ENCODE assay signal across 8 mouse cellular contexts in genomic region chr4:68953131-68953551, GRCm38 (mm10). TPM values are rescaled to one million over a fixed set of nuclear protein-coding genes. Genes with fewer than 3 reads are reported as not detected.
DNase-seq lines count a peak whose midpoint lies in the region; ATAC-seq and TF ChIP-seq lines count a peak whose summit lies in the region.

No protein-coding gene starts in this region.

- no peaks in the 10 kb centered on the region for H3K4me1 ChIP-seq in liver, embryonic 12.5 days
- H3K4me1 ChIP-seq in liver, postnatal 0 days (ENCODE audit: insufficient read depth): no peaks in the 10 kb centered on the region
- H3K4me1 ChIP-seq in hindbrain, embryonic 13.5 days (replicated peaks): peaks cover 25% of the 10 kb centered on the region
- H3K4me1 ChIP-seq in midbrain, postnatal 0 days (ENCODE audit: insufficient read depth, low read length): no peaks in the 10 kb centered on the region

- no peak for DNase-seq in liver, postnatal 0 days
- peak; percentile 40 to 67 for DNase-seq in cerebellum, postnatal 36 days
- peak; percentile 47 for DNase-seq in midbrain, postnatal 0 days (ENCODE audit: low spot score)
- no peak for DNase-seq in spleen, postnatal 10 days (ENCODE audit: low spot score in 2 of 2)
- DNase-seq in left cerebral cortex, adult 11 months (ENCODE audit: low spot score): no peak

- peak overlapping the region; percentile 45; the same call in 1 of the 2 replicates for H3K4me3 ChIP-seq in liver, embryonic 12.5 days
- no peak overlapping the region for H3K4me3 ChIP-seq in liver, postnatal 0 days (ENCODE audit: low read depth, low read length)
- H3K4me3 ChIP-seq in hindbrain, embryonic 13.5 days: peak overlapping the region; percentile 76
- H3K4me3 ChIP-seq in midbrain, postnatal 0 days (ENCODE audit: low read depth, low read length): peak overlapping the region; percentile 73

- WGBS in liver, embryonic 12.5 days (ENCODE audit: insufficient replicate concordance): 11% methylated on average over 8 of the region's 8 CpGs
- 17% methylated on average over 8 of the region's 8 CpGs for WGBS in liver, postnatal 0 days (ENCODE audit: insufficient replicate concordance)
- 10% methylated on average over 8 of the region's 8 CpGs for WGBS in hindbrain, embryonic 13.5 days
- WGBS in midbrain, postnatal 0 days: 5% methylated on average over 8 of the region's 8 CpGs

- no peak overlapping the region for H3K9ac ChIP-seq in liver, embryonic 12.5 days
- H3K9ac ChIP-seq in liver, postnatal 0 days (replicated peaks): no peak overlapping the region
- H3K9ac ChIP-seq in hindbrain, embryonic 13.5 days: peak overlapping the region; percentile 89
- peak overlapping the region; percentile 80 for H3K9ac ChIP-seq in midbrain, postnatal 0 days (replicated peaks; ENCODE audit: low read length, poor library complexity, severe bottlenecking)

- H3K4me2 ChIP-seq in liver, embryonic 12.5 days: peak overlapping the region; percentile 61
- no peak overlapping the region for H3K4me2 ChIP-seq in liver, postnatal 0 days (ENCODE audit: low read depth, low read length)
- peak overlapping the region; percentile 75 for H3K4me2 ChIP-seq in hindbrain, embryonic 13.5 days
- peak overlapping the region; percentile 70 for H3K4me2 ChIP-seq in midbrain, postnatal 0 days (ENCODE audit: low read depth, low read length, poor library complexity, severe bottlenecking)

- no peaks in the 10 kb centered on the region for H3K36me3 ChIP-seq in liver, embryonic 12.5 days
- no peaks in the 10 kb centered on the region for H3K36me3 ChIP-seq in liver, postnatal 0 days (replicated peaks; ENCODE audit: insufficient read depth, low read length)
- H3K36me3 ChIP-seq in hindbrain, embryonic 13.5 days: no peaks in the 10 kb centered on the region
- H3K36me3 ChIP-seq in midbrain, postnatal 0 days (ENCODE audit: insufficient read depth, low read length): no peaks in the 10 kb centered on the region

- TF ChIP-seq EP300 in liver, postnatal 0 days (IDR thresholded peaks at IDR 0.05; ENCODE audit: low read depth): no peak

- no peaks in the 10 kb centered on the region for H3K9me3 ChIP-seq in liver, embryonic 12.5 days (replicated peaks)
- no peaks in the 10 kb centered on the region for H3K9me3 ChIP-seq in liver, postnatal 0 days (ENCODE audit: low read length)
- no peaks in the 10 kb centered on the region for H3K9me3 ChIP-seq in hindbrain, embryonic 13.5 days
- H3K9me3 ChIP-seq in midbrain, postnatal 0 days (ENCODE audit: low read length): no peaks in the 10 kb centered on the region

- TF ChIP-seq CTCF in liver, postnatal 0 days (IDR thresholded peaks at IDR 0.05; ENCODE audit: low read depth): no peak
- no peak for TF ChIP-seq CTCF in midbrain, postnatal 0 days (IDR thresholded peaks at IDR 0.05)

- peaks cover 30% of the 10 kb centered on the region for H3K27me3 ChIP-seq in liver, embryonic 12.5 days (replicated peaks)
- peaks cover 16% of the 10 kb centered on the region for H3K27me3 ChIP-seq in liver, postnatal 0 days (ENCODE audit: insufficient read depth, low read length)
- 0 out of 2 replicates have a peak, but pooled peaks cover 6% of the 10 kb centered on the region for H3K27me3 ChIP-seq in hindbrain, embryonic 13.5 days
- H3K27me3 ChIP-seq in midbrain, postnatal 0 days (ENCODE audit: insufficient read depth, low read length): no peaks in the 10 kb centered on the region

- no peak overlapping the region for H3K27ac ChIP-seq in liver, embryonic 12.5 days
- H3K27ac ChIP-seq in liver, postnatal 0 days (ENCODE audit: low read depth): no peak overlapping the region
- peak overlapping the region; percentile 85 for H3K27ac ChIP-seq in hindbrain, embryonic 13.5 days
- peak overlapping the region; percentile 82; the same call in 1 of the 2 replicates for H3K27ac ChIP-seq in midbrain, postnatal 0 days (ENCODE audit: low read depth, low read length)

- ATAC-seq in liver, embryonic 12.5 days: no peak
- ATAC-seq in liver, postnatal 0 days: no peak
- ATAC-seq in hindbrain, embryonic 13.5 days (ENCODE audit: low FRiP score): no peak
- ATAC-seq in midbrain, postnatal 0 days (ENCODE audit: low FRiP score): 0 out of 2 replicates have a peak, but pooled peaks have one; percentile 1
- ATAC-seq in granulocyte monocyte progenitor cell, adult 5-6 weeks (replicated peaks; ENCODE audit: poor library complexity, severe bottlenecking): no peak

RNA-seq across cellular contexts. Expression of gene Brinp1, which starts 1.1 kb away (rescaled TPM):
- polyA plus RNA-seq in liver, embryonic 12.5 days (2016; fragmentation: Nextera tagmentation; extraction: Ambion mirVana): 1.8 and 2.2 TPM in 2 replicates
- 0.12 and 0.15 TPM in 2 replicates for polyA plus RNA-seq in liver, postnatal 0 days (2015; fragmentation: Nextera tagmentation; extraction: Ambion mirVana)
- 47.3 and 54.0 TPM in 2 replicates for polyA plus RNA-seq in hindbrain, embryonic 13.5 days (2015; fragmentation: Nextera tagmentation; extraction: Ambion mirVana)
- 108 and 116 TPM in 2 replicates for total RNA-seq in midbrain, postnatal 0 days (2014; rRNA removed)
- polyA plus RNA-seq in midbrain, postnatal 0 days (2015; fragmentation: Nextera tagmentation; extraction: Ambion mirVana): 76.3 and 80.1 TPM in 2 replicates
- not detected in 2 replicates for total RNA-seq in granulocyte monocyte progenitor cell, adult 5-6 weeks (2014; fragmentation: Nextera tagmentation)
- not detected in 2 replicates for total RNA-seq in granulocyte monocyte progenitor cell, adult 5-6 weeks (2017)

Comparison
In these comparisons a context has a peak if more than half of its experiments do, and no peak if none do; other contexts are left out.
1. H3K27ac ChIP-seq: peak in hindbrain, embryonic 13.5 days (single experiment) and midbrain, postnatal 0 days (single experiment); none in liver, embryonic 12.5 days (single experiment) and liver, postnatal 0 days (single experiment).
2. H3K9ac ChIP-seq: peak in hindbrain, embryonic 13.5 days (single experiment) and midbrain, postnatal 0 days (single experiment); none in liver, embryonic 12.5 days (single experiment) and liver, postnatal 0 days (single experiment).
3. DNase-seq: peak in cerebellum, postnatal 36 days (2 of 2) and midbrain, postnatal 0 days (single experiment); none in liver, postnatal 0 days (single experiment), spleen, postnatal 10 days (0 of 2) and left cerebral cortex, adult 11 months (single experiment).
4. RNA of gene Brinp1, which starts 1.1 kb away (polyA plus RNA-seq): 76.3 to 80.1 TPM in midbrain, postnatal 0 days and 47.3 to 54.0 TPM in hindbrain, embryonic 13.5 days; 1.8 to 2.2 TPM in liver, embryonic 12.5 days and 0.12 to 0.15 TPM in liver, postnatal 0 days; every median in the first group is over 10 times any median in the second.